Mouse (Mus musculus): Measurements from ENCODE around the gene Fuom.

The Fuom gene

GRCm38 (mm10) chr7:140104009-140104408 lies 1.8 kb upstream of the Fuom start:
- in situ Hi-C loops (cut with MboI, MseI), result no loop called here

GRCm38 (mm10) chr7:140101498-140101897 lies 743 bp downstream of the Fuom start:
- in situ Hi-C loops (cut with MboI, MseI), result no loop called here

- in situ Hi-C loops (cut with MboI, MseI), result no loop called here
These were observed 3.8 kb downstream of the Fuom start for GRCm38 (mm10) chr7:140098466-140098865.

GRCm38 (mm10) chr7:140096055-140096454 lies 6.2 kb downstream of the Fuom start:
- in situ Hi-C loops (cut with MboI, MseI), result no loop called here

GRCm38 (mm10) chr7:140095556-140095955 lies 6.7 kb downstream of the Fuom start:
- in situ Hi-C loops (cut with MboI, MseI), result no loop called here

- in situ Hi-C loops (cut with MboI, MseI), result no loop called here
These were observed 7.3 kb downstream of the Fuom start for GRCm38 (mm10) chr7:140094954-140095353.

- in situ Hi-C loops (cut with MboI, MseI), result no loop called here
These were observed 9.2 kb downstream of the Fuom start, which contains the start of gene Prap1 for GRCm38 (mm10) chr7:140092924-140093528. Prap1 (plus strand) TSS chr7:140093395.

- in situ Hi-C loops (cut with MboI, MseI), result no loop called here
These were observed 11.6 kb downstream of the Fuom start for GRCm38 (mm10) chr7:140090601-140091000.

GRCm38 (mm10) chr7:140082242-140082678 lies 20.0 kb downstream of the Fuom start, which contains the start of gene Caly:
Caly (minus strand) TSS chr7:140082548.
- in situ Hi-C loops (cut with MboI, MseI), result loop anchor here (10.0 kb wide), 1 partner anchor 53 kb away; the partner anchor contains the start of gene Mtg1

GRCm38 (mm10) chr7:140081408-140082241 lies 20.6 kb downstream of the Fuom start:
- in situ Hi-C loops (cut with MboI, MseI), result loop anchor here (10.0 kb wide), 1 partner anchor 53 kb away; the partner anchor contains the start of gene Mtg1

GRCm38 (mm10) chr7:140080503-140081156 lies 21.6 kb downstream of the Fuom start:
- in situ Hi-C loops (cut with MboI, MseI), result loop anchor here (10.0 kb wide), 1 partner anchor 54 kb away; the partner anchor contains the start of gene Mtg1

- in situ Hi-C loops (cut with MboI, MseI), result loop anchor here (10.0 kb wide), 1 partner anchor 716 kb away; no protein-coding TSS in a partner anchor
These were observed 23.5 kb downstream of the Fuom start for GRCm38 (mm10) chr7:140078711-140079110.

- in situ Hi-C loops (cut with MboI, MseI), result loop anchor here (10.0 kb wide), 1 partner anchor 717 kb away; no protein-coding TSS in a partner anchor
These were observed 24.5 kb downstream of the Fuom start for GRCm38 (mm10) chr7:140077698-140078097.

- in situ Hi-C loops (cut with MboI, MseI), result loop anchor here (10.0 kb wide), 1 partner anchor 725 kb away; no protein-coding TSS in a partner anchor
These were observed 32.1 kb downstream of the Fuom start for GRCm38 (mm10) chr7:140070042-140070711.

- in situ Hi-C loops (cut with MboI, MseI), result loop anchor here (10.0 kb wide), 2 partner anchors 93 to 163 kb away; partner anchors contain the start of gene 6430531B16Rik
These were observed 34.8 kb downstream of the Fuom start for GRCm38 (mm10) chr7:140067397-140067796.

- in situ Hi-C loops (cut with MboI, MseI), result loop anchor here (10.0 kb wide), 2 partner anchors 88 to 158 kb away; partner anchors contain the start of gene 6430531B16Rik
These were observed 39.1 kb downstream of the Fuom start for GRCm38 (mm10) chr7:140063092-140063491.

- in situ Hi-C loops (cut with MboI, MseI), result loop anchor here (10.0 kb wide), 2 partner anchors 88 to 158 kb away; partner anchors contain the start of gene 6430531B16Rik
These were observed 39.9 kb downstream of the Fuom start for GRCm38 (mm10) chr7:140062307-140062706.

- in situ Hi-C loops (cut with MboI, MseI), result loop anchor here (10.0 kb wide), 2 partner anchors 87 to 157 kb away; partner anchors contain the start of gene 6430531B16Rik
These were observed 40.5 kb downstream of the Fuom start for GRCm38 (mm10) chr7:140061832-140062130.

- in situ Hi-C loops (cut with MboI, MseI), result loop anchor here (10.0 kb wide), 2 partner anchors 86 to 156 kb away; partner anchors contain the start of gene 6430531B16Rik
These were observed 41.1 kb downstream of the Fuom start for GRCm38 (mm10) chr7:140060936-140061831.

GRCm38 (mm10) chr7:140059601-140060000 lies 42.6 kb downstream of the Fuom start:
- in situ Hi-C loops (cut with MboI, MseI), result loop anchor here (10.0 kb wide), 1 partner anchor 355 kb away; no protein-coding TSS in a partner anchor
